Mouse (Mus musculus): Measurements from ENCODE around the gene Pfdn6. TPM values are rescaled to one million over a fixed set of nuclear protein-coding genes. Genes with fewer than 3 reads are reported as not detected.
"Not testable (repeated sequence)": the region's sequence is repeated elsewhere in the genome, so short reads cannot be mapped to it uniquely, and the experiment has no call there.

Gene Pfdn6
- total RNA-seq, 1 experiment from 2014 or later: 102 TPM

GRCm38 (mm10) chr17:33897114-33897794 is 42.9 kb downstream of the Pfdn6 start:
- DNase-seq: no peak

GRCm38 (mm10) chr17:33893011-33893410 is 47.1 kb downstream of the Pfdn6 start:
- DNase-seq: not testable (repeated sequence)

- no peak for DNase-seq
These were observed 47.7 kb downstream of the Pfdn6 start for GRCm38 (mm10) chr17:33892429-33892828.

GRCm38 (mm10) chr17:33891892-33892291 is 48.3 kb downstream of the Pfdn6 start:
- DNase-seq: not testable (repeated sequence)

GRCm38 (mm10) chr17:33891357-33891756 is 48.8 kb downstream of the Pfdn6 start:
- DNase-seq: no peak

GRCm38 (mm10) chr17:33890533-33891059 is 49.5 kb downstream of the Pfdn6 start, which contains the start of gene Kifc1:
Kifc1 (minus strand) TSS chr17:33890661.
- DNase-seq: peak; percentile 97

- DNase-seq: not testable (repeated sequence)
These were observed 50.1 kb downstream of the Pfdn6 start for GRCm38 (mm10) chr17:33889941-33890532.

Other genes starting within 250 kb of the Pfdn6 start
- 113 and 117 TPM in 2 replicates for gene March2, start 221.7 kb downstream of the Pfdn6 start, total RNA-seq (2021)
- 236 and 280 TPM in 2 replicates for gene Rab11b, start 179.8 kb downstream of the Pfdn6 start, total RNA-seq (2021)
- 50.0 and 57.7 TPM in 2 replicates for gene Angptl4, start 158.5 kb downstream of the Pfdn6 start, total RNA-seq (2021)
- 82.9 and 109 TPM in 2 replicates for gene Kank3, start 129.8 kb downstream of the Pfdn6 start, total RNA-seq (2021)
- gene Rps28, start 115.8 kb downstream of the Pfdn6 start, total RNA-seq (2021): 1,302 and 1,448 TPM in 2 replicates
- gene Ndufa7, start 115.8 kb downstream of the Pfdn6 start, total RNA-seq (2021): 475 and 496 TPM in 2 replicates
- 27.0 and 40.5 TPM in 2 replicates for gene Cd320, start 97.3 kb downstream of the Pfdn6 start, total RNA-seq (2021)
- gene Gm7029, start 66.5 kb downstream of the Pfdn6 start, total RNA-seq (2021): not detected in 2 replicates
- 7.0 and 11.3 TPM in 2 replicates for gene Kifc1, start 49.7 kb downstream of the Pfdn6 start, total RNA-seq (2021)
- not detected in 2 replicates for gene Platr17, start 35.2 kb downstream of the Pfdn6 start, total RNA-seq (2021)
- gene Daxx, start 30.9 kb downstream of the Pfdn6 start, total RNA-seq (2021): 35.2 and 36.4 TPM in 2 replicates
- 101 and 166 TPM in 2 replicates for gene Tapbp, start 24.4 kb downstream of the Pfdn6 start, total RNA-seq (2021)
- 27.4 and 38.8 TPM in 2 replicates for gene Zbtb22, start 24.4 kb downstream of the Pfdn6 start, total RNA-seq (2021)
- gene Rgl2, start 10.8 kb downstream of the Pfdn6 start, total RNA-seq (2021): 68.9 and 72.7 TPM in 2 replicates
- 38.7 and 40.4 TPM in 2 replicates for gene Wdr46, start 317 bp upstream of the Pfdn6 start, total RNA-seq (2021)
- gene B3galt4, start 11.1 kb upstream of the Pfdn6 start, total RNA-seq (2021): 8.5 and 8.9 TPM in 2 replicates
- gene Vps52, start 15.5 kb upstream of the Pfdn6 start, total RNA-seq (2021): 57.4 and 70.0 TPM in 2 replicates
- gene Rps18, start 15.7 kb upstream of the Pfdn6 start, total RNA-seq (2021): 630 and 736 TPM in 2 replicates
- gene H2-K1, start 60.0 kb upstream of the Pfdn6 start, total RNA-seq (2021): 321 and 327 TPM in 2 replicates
- 50.8 and 66.2 TPM in 2 replicates for gene Ring1, start 84.3 kb upstream of the Pfdn6 start, total RNA-seq (2021)
- 239 TPM in 2 replicates for gene H2-Ke6, start 87.7 kb upstream of the Pfdn6 start, total RNA-seq (2021)
- gene Slc39a7, start 91.3 kb upstream of the Pfdn6 start, total RNA-seq (2021): 149 and 162 TPM in 2 replicates
- gene Rxrb, start 91.5 kb upstream of the Pfdn6 start, total RNA-seq (2021): 66.8 and 71.0 TPM in 2 replicates
- 0.91 and 3.0 TPM in 2 replicates for gene Col11a2, start 99.1 kb upstream of the Pfdn6 start, total RNA-seq (2021)
- 0.27 TPM in 1 of 2 replicates, not detected in the other for gene H2-Oa, start 152.0 kb upstream of the Pfdn6 start, total RNA-seq (2021)
- gene H2-DMa, start 179.2 kb upstream of the Pfdn6 start, total RNA-seq (2021): 9.0 and 11.5 TPM in 2 replicates
- gene Brd2, start 182.3 kb upstream of the Pfdn6 start, total RNA-seq (2021): 209 and 233 TPM in 2 replicates
- 1.7 TPM in 1 of 2 replicates, not detected in the other for gene H2-DMb2, start 203.0 kb upstream of the Pfdn6 start, total RNA-seq (2021)
- 2.4 and 3.0 TPM in 2 replicates for gene H2-DMb1, start 212.7 kb upstream of the Pfdn6 start, total RNA-seq (2021)
- 14.4 and 20.9 TPM in 2 replicates for gene Tap1, start 247.2 kb upstream of the Pfdn6 start, total RNA-seq (2021)
- 7.0 and 14.5 TPM in 2 replicates for gene Psmb9, start 247.4 kb upstream of the Pfdn6 start, total RNA-seq (2021)

Measured in adrenal gland, postnatal 25 days (tissue).